ENCODE assay signal across 11 mouse cellular contexts in the genomic region with DNA sequence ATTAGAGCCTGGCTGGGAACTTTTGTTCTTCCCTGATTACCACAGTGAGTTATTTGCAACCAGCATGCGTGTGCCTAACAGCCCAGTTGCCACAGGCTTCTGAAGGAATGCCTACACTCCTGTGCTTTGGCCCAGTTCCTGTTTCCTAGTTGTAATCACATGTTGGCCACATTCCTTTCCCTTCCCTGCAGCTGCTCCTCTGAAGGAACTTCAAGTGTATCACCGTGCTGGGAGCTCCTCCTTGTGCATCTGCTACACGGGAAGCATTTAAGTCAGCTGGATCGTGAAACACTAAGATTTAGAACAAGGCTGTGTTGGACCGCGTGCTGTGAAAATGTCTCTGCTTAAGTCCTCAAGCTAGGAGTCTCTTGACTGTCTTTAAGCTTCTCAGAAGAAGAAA.
DNase-seq lines count a peak whose midpoint lies in the region; ATAC-seq lines count a peak whose summit lies in the region.
"Had no signal": no experiment of that assay in that cellular context is flagged by ENCODE, and none has a peak within 500 bp of the region (broad histone marks: within the 10 kb centered on the region; RNA-seq: fewer than 3 reads in every experiment).

No protein-coding gene starts in this region.

- H3K27ac ChIP-seq in hindbrain, embryonic 16.5 days (ENCODE audit: low read depth, low read length), result no peak overlapping the region
- no peak overlapping the region for H3K27ac ChIP-seq in limb, embryonic 15.5 days
- H3K27ac ChIP-seq: heart, embryonic 13.5 days; liver, embryonic 13.5 days had no signal

- H3K9ac ChIP-seq in hindbrain, embryonic 16.5 days (ENCODE audit: low read depth, low read length), result no peak overlapping the region
- no peak overlapping the region for H3K9ac ChIP-seq in limb, embryonic 15.5 days
- H3K9ac ChIP-seq: heart, embryonic 13.5 days; liver, embryonic 13.5 days had no signal

- H3K4me3 ChIP-seq in hindbrain, embryonic 16.5 days (ENCODE audit: low read length), result no peak overlapping the region
- H3K4me3 ChIP-seq in limb, embryonic 15.5 days, result no peak overlapping the region
- H3K4me3 ChIP-seq: heart, embryonic 13.5 days; liver, embryonic 13.5 days had no signal

- H3K4me2 ChIP-seq in hindbrain, embryonic 16.5 days (ENCODE audit: low read length), result no peak overlapping the region
- H3K4me2 ChIP-seq in limb, embryonic 15.5 days, result no peak overlapping the region
- H3K4me2 ChIP-seq: heart, embryonic 13.5 days; liver, embryonic 13.5 days had no signal

- peak; percentile 90 for ATAC-seq in hindbrain, embryonic 16.5 days
- peak; percentile 58; the same call in 1 of the 2 replicates for ATAC-seq in limb, embryonic 15.5 days (ENCODE audit: insufficient number of reproducible peaks, low FRiP score, low TSS enrichment, low read depth)

- no peaks in the 10 kb centered on the region for H3K36me3 ChIP-seq in hindbrain, embryonic 16.5 days (ENCODE audit: control insufficient read depth, insufficient read depth, low read length)
- H3K36me3 ChIP-seq in limb, embryonic 15.5 days, result no peaks in the 10 kb centered on the region
- H3K36me3 ChIP-seq: heart, embryonic 13.5 days; liver, embryonic 13.5 days had no signal

- intact Hi-C loops in heart, postnatal 25 days (cut with DNase I), result no loop called here

- peak; percentile 9 for DNase-seq in cerebellum, adult 9-10 months
- no peak for DNase-seq in cerebellum, adult 8-10 months
- DNase-seq in Muller cell, postnatal 12 days (ENCODE audit: inconsistent ontology term), result peak; percentile 69
- DNase-seq in ovary, postnatal 14 days (ENCODE audit: low spot score), result no peak
- DNase-seq in adrenal gland, adult 8-10 months, result no peak
- no peak for DNase-seq in heart, postnatal 25 days (ENCODE audit: low spot score)
- DNase-seq: adrenal gland, postnatal 14 days; liver, embryonic 13.5 days had no signal

- no peaks in the 10 kb centered on the region for H3K9me3 ChIP-seq in hindbrain, embryonic 16.5 days (ENCODE audit: control insufficient read depth, low read length)
- no peaks in the 10 kb centered on the region for H3K9me3 ChIP-seq in limb, embryonic 15.5 days
- H3K9me3 ChIP-seq: heart, embryonic 13.5 days; liver, embryonic 13.5 days had no signal

- H3K27me3 ChIP-seq in hindbrain, embryonic 16.5 days (replicated peaks; ENCODE audit: control insufficient read depth, insufficient read depth, low read length), result no peaks in the 10 kb centered on the region
- no peaks in the 10 kb centered on the region for H3K27me3 ChIP-seq in limb, embryonic 15.5 days
- H3K27me3 ChIP-seq: heart, embryonic 13.5 days; liver, embryonic 13.5 days had no signal

- H3K4me1 ChIP-seq in hindbrain, embryonic 16.5 days (ENCODE audit: control insufficient read depth, insufficient read depth, low read depth, low read length), result no peaks in the 10 kb centered on the region
- peaks cover 3% of the 10 kb centered on the region; the same call in 1 of the 2 replicates for H3K4me1 ChIP-seq in limb, embryonic 15.5 days
- H3K4me1 ChIP-seq: heart, embryonic 13.5 days; liver, embryonic 13.5 days had no signal

- 50% methylated on average over 6 of the region's 6 CpGs for WGBS in hindbrain, embryonic 16.5 days
- 36% methylated on average over 6 of the region's 6 CpGs for WGBS in limb, embryonic 15.5 days

Comparison
In these comparisons a context has a peak if more than half of its experiments do, and no peak if none do; other contexts are left out.
1. DNase-seq: peak in cerebellum, adult 9-10 months (single experiment) and Muller cell, postnatal 12 days (single experiment); none in cerebellum, adult 8-10 months (single experiment), ovary, postnatal 14 days (single experiment), adrenal gland, adult 8-10 months (single experiment) and heart, postnatal 25 days (single experiment).